Mouse (Mus musculus) left cerebral cortex, adult 2 months (tissue): ENCODE measurements around the gene Etnk1. TPM values are rescaled to one million over a fixed set of nuclear protein-coding genes. Genes with fewer than 3 reads are reported as not detected.

Experiments used
- DNase-seq, 2 experiments: peaks; one replicate each; pipeline ENCODE4 v3.0.0; 2021 to 2022; ENCODE audit warnings: low spot score in 2 of 2, mixed read lengths in 1 of 2; ENCODE audit errors: extremely low spot score in 1 of 2
- H3K27ac ChIP-seq: fragments of 200-600 bp; 2 replicates; pipeline ENCODE4 v1.8.1; 2022
- H3K4me3 ChIP-seq: fragments of 200-600 bp; 2 replicates; pipeline ENCODE4 v1.8.1; 2022
- CTCF ChIP-seq: fragments of 200-600 bp; IDR thresholded peaks from 2 replicates; pipeline ENCODE4 v1.8.1; 2022; ENCODE audit warnings: antibody characterized with exemption, mild to moderate bottlenecking, moderate library complexity
- intact Hi-C: fragments of 180-260 bp; cut with DNase I; formaldehyde crosslinking; loops from one replicate; pipeline ENCODE4 v1.15.1; 2025
- total RNA-seq, 2 experiments: library from RNA; stranded (reverse); gene quantifications; 2 replicates each; pipeline ENCODE4 v1.2.3; 2021

The Etnk1 gene
- total RNA-seq, 2 experiments from 2014 or later: 199 to 201 TPM

DNA sequence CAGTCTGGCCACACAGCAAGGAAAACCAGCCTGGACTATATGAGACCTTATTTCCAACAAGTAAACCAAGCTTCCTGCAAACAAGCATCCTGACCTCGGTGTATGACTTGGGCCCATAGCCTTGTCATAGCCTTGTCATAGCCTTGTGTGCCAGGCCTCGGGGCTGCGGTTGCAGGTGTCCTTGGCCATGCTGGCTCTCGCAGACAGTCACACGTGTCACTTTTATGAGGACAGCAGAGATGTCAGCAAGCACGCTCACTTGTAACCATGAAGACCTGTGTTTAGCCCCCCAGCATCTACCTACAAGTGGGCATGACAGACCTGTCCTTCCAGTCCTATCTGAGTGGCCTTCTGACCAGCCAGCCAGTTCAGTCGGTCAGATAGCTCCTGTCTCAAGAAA is 31.4 kb downstream of the Etnk1 start:
- Histone ChIP-seq H3K27ac (no peak overlapping the region), H3K4me3 (no peak overlapping the region)
- intact Hi-C loops: no loop called here
- no peak for TF ChIP-seq CTCF
- DNase-seq: no peak

DNA sequence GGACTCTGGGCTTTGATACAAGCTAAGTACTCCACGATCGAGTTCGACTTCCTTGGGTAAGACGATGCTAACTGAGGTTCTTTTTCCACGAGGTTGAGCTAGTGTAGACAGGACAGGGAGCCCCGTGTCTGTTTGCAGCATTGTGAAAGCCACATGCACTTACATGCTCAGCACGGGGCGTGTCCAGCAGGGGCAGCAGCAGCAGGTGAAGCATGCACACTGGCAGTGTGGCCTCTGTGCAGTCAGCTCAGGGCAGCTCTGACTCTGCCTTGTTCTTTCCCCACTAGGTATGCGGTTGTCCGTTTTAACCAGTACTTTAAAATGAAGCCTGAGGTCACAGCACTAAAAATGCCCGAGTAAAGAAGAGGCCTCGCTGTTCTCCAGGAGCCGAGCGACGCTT is 36.1 kb downstream of the Etnk1 start:
- intact Hi-C loops: no loop called here
- Histone ChIP-seq H3K4me3 (no peak overlapping the region), H3K27ac (no peak overlapping the region)
- no peak for DNase-seq
- no peak for TF ChIP-seq CTCF

DNA sequence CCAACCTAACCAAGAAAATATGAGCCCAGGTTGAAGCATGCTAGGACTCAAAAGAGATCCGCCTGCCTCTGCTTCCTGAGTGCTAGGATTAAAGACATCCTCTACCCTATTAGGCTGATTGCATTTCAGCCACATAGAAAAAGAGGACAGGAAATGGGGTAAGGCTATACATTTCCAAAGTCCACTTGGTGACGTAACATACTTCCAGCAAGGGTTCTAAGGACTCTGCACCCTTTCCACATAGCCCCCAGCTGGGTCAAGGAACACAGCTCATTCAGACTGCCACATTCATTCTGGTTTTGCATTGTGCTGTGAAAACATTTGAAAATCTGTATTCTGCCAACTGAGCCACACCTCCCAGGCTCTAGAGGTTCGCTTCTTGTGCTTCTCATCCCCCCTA is 41.9 kb downstream of the Etnk1 start:
- H3K4me3 ChIP-seq: no peak overlapping the region
- no peak for TF ChIP-seq CTCF
- H3K27ac ChIP-seq: no peak overlapping the region
- intact Hi-C loops: no loop called here
- no peak for DNase-seq

DNA sequence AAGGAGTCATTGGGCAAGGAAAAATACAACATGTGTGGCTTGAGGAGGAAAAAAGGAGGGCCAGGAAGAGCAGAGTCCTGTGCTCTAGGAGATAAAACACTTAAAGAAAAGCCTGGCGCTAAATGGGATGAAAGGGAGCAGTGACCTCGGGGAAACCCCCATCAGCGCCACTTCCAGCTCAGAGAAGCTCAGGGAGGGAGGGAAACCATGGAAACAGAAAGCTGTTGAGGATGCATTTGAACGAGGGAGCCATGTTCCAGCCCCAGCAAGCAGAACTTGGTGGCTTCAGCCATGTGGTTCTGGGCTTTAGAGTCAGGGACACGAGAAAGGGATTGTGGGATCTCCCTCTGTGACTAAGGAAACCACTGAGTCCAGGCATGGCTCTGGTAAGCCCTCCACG is 45.7 kb downstream of the Etnk1 start:
- no peak for DNase-seq
- intact Hi-C loops: no loop called here

DNA sequence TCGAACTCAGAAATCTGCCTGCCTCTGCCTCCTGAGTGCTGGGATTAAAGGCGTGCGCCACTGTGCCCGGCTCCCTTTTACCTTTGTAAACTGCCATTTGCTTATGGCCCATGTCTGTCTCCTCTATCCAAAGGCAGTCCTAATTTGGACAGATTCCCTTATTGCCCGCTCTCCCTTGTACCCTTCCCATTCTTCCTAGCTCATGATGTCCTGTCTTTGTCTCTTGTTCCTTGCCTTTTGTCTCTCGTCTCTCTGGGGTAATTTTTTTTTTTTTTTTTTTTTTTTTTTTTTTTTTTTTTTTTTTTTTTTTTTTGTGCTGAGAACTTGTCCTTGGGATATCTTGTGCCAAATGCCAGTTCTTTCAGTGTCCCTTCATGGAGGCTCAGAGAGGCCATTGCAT is 46.4 kb downstream of the Etnk1 start:
- no peak overlapping the region for H3K27ac ChIP-seq
- no peak for TF ChIP-seq CTCF
- no peak overlapping the region for H3K4me3 ChIP-seq
- no peak for DNase-seq
- intact Hi-C loops: no loop called here

More for the DNA sequence above, 45.7 kb downstream of the Etnk1 start:
- Histone ChIP-seq H3K27ac (no peak overlapping the region), H3K4me3 (no peak overlapping the region)
- no peak for TF ChIP-seq CTCF

DNA sequence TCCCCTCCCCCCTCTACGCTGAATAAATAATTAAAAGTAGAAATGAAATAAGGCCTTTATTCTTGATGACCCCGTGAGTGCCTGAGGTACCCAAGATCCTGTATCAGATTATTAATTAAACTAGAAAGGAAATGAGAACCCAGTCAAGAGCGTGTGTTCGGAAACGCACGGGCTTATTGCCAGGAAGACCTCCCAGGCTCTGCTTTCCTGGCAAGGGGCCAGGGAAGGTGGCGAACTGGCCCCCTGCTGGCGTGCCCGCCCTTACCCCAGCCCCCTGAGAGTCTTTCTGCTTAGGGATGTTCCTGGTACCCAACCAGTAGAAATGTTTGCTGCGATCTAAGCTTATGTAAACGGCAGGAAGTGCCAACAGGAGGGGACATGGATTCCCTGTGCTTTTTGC is 49.2 kb downstream of the Etnk1 start:
- intact Hi-C loops: loop anchor here (5.0 kb wide), 2 partner anchors 106 to 1746 kb away; no protein-coding TSS in a partner anchor
- Histone ChIP-seq H3K27ac (no peak overlapping the region), H3K4me3 (no peak overlapping the region)
- TF ChIP-seq CTCF: no peak
- DNase-seq: no peak

DNA sequence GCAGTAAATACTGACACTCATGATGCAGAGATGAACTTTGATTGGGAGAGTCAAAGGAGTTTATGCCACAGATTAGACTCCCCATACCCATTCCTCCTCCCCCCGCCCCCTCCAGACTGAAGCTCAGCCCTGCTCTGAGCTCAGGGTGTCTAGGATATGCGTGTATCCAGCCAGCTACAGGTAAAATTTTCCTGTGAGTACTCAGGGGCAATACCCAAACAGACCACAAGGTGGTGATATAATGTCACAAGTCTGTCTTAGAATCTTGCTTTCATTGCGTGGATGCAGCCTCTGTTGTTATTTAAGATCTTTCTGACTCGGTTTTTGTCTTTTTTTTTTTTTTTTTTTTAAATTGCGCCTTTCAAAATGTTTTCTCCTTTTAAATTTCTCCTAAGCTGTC is 52.3 kb downstream of the Etnk1 start:
- peak; percentile 82 for TF ChIP-seq CTCF
- no peak overlapping the region for H3K4me3 ChIP-seq
- no peak overlapping the region for H3K27ac ChIP-seq
- intact Hi-C loops: loop anchor here (2.0 to 5.0 kb wide), 3 partner anchors 31 to 1743 kb away; no protein-coding TSS in a partner anchor
- peak; percentile 59 to 67 for DNase-seq

DNA sequence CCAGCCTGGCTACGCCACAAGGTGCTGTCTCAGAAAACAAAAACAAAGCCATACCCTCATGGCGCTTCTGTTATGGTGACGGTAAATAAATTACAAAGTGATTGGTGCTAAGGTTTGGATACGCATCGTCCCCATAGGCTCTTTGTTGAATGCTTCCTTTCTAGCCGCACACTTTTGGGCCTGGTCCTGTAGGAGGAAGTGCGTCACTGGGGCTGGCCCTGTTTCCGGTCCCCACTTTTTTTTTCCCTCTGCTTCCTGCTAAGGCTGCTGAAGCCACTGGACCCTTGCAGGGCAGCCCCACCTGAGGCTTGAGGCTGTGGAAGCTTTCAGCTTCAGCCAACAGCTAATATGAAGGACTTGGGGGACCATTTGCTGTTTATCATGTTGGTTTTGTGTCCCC is 54.2 kb downstream of the Etnk1 start:
- no peak for TF ChIP-seq CTCF
- no peak overlapping the region for H3K27ac ChIP-seq
- DNase-seq: no peak
- intact Hi-C loops: no loop called here
- H3K4me3 ChIP-seq: no peak overlapping the region

DNA sequence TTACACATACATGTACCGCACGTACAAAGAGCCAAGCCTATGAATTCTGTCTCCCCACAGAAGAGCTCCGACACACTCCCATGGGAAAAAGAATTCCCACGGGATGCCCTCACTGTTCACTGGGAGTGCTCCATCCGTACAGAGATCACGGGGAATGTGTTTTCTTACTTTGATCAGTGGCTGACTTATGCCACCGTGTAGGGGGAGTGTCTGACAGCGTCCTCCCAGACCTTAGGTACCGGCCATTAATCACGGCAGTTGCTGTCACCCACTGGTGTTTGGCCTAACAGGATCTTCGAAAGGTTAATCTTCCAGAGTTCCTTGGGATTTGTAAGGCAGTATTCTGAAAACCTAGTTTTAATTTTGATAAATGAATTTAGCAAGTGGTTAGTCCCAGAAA is 57.0 kb downstream of the Etnk1 start:
- H3K4me3 ChIP-seq: no peak overlapping the region
- TF ChIP-seq CTCF: no peak
- no peak overlapping the region for H3K27ac ChIP-seq
- intact Hi-C loops: no loop called here
- no peak for DNase-seq

DNA sequence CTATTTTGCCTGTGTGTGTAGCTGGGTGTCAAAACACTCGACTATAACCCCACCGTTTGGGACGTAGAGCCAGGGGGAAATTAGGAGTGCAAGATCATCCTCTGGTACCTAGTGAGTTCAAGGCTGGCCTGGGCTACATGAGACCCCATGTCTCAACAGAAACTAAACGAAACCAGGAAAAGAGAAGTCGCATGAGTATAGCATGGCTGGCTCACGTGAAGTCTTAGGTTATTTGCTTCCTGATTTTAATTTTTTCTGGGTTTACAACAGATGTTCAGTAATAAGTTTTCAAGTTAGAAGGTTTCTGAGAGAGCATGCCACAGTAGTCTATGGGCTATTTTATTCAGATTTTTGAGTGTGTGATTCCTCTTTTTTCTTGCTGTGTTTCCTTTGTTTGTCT is 57.9 kb downstream of the Etnk1 start:
- H3K27ac ChIP-seq: no peak overlapping the region
- no peak for DNase-seq
- TF ChIP-seq CTCF: no peak
- intact Hi-C loops: no loop called here
- no peak overlapping the region for H3K4me3 ChIP-seq

DNA sequence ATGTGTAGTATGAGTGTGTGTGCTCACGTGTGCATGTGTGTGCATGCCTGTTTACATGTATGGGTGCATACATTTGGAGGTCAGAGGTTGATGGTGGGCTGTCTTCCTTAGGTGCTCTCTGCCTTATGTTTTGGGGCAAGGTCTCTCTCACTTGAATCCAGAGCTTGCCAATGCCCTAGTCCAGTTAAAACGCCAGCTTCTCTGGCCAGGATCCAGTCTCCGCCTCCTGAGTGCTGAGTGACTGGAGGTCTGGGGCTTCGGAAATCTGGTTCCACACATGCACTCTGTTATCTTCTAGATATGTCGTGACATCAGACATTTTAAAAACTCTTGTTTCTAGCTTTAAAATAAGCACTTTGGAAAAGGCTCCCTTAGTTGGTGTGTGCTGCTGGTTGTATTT is 61.7 kb downstream of the Etnk1 start:
- DNase-seq: no peak
- intact Hi-C loops: no loop called here
- no peak overlapping the region for H3K27ac ChIP-seq
- no peak overlapping the region for H3K4me3 ChIP-seq
- TF ChIP-seq CTCF: no peak

DNA sequence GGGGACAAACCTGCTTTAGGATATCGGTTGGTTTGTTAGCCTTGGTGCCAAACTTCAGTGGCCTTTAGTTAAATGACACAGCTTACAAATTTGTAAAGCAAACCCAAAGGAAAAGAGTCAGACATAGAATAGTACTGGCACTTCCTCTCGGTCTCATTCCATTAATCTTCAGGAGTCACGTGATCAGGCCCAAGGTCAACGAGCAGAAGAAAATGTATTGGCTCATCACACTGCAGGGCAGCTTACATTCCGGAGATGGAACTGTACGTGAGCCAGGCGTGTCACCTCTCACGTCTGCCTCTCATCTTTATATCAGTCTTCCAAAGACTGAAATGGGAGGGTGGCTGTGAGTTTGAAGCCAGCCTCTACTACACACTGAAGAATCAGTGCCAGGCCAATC is 62.9 kb downstream of the Etnk1 start:
- Histone ChIP-seq H3K27ac (peak overlapping the region; percentile 6; the same call in 1 of the 2 replicates), H3K4me3 (no peak overlapping the region)
- TF ChIP-seq CTCF: no peak
- intact Hi-C loops: loop anchor here (5.0 kb wide), 1 partner anchor 57 kb away; no protein-coding TSS in a partner anchor
- no peak for DNase-seq

DNA sequence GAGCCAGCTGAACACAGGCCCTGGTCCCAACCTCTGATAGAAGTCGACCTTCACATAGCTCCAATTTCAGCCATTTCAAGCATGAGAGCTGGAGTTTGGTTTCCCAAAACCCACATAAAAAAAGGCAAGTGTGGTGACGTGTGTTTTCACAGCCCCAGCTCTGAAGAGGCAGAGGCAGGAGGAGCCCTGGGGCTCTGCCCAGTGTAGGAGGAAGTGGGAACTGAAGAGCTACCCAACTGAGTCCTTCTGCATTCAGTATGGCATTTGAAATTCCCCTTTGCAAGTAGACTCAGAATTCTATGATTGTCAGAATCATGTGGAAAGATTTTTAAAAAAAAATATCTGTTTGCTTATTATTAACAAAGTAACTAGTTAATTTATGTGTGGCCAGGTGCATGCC is 63.9 kb downstream of the Etnk1 start:
- DNase-seq: no peak
- Histone ChIP-seq H3K4me3 (no peak overlapping the region), H3K27ac (peak overlapping the region; percentile 16; the same call in 1 of the 2 replicates)
- intact Hi-C loops: loop anchor here (5.0 kb wide), 1 partner anchor 56 kb away; no protein-coding TSS in a partner anchor
- no peak for TF ChIP-seq CTCF

DNA sequence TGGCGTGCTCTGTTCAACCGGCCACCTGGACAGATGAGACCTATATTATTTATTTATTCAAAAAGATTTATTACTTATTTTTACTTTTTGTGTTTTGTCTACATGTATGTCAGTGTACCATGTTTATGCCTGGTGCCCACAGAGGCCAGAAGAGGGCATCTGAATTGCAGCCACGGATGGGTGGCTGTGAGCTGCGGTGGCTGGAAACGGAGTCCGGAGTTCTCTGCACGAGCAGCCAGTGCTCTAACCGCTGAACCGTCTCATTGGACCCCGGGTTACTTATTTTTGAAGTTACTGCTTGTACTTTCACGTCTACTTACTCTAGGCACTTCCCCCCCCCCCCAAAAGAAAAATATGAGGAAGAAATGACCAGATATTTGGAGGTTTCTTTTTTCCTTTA is 65.7 kb downstream of the Etnk1 start:
- Histone ChIP-seq H3K27ac (peak overlapping the region; percentile 57; the same call in 1 of the 2 replicates), H3K4me3 (no peak overlapping the region)
- intact Hi-C loops: loop anchor here (5.0 kb wide), 1 partner anchor 55 kb away; no protein-coding TSS in a partner anchor
- no peak for DNase-seq
- no peak for TF ChIP-seq CTCF
